Mouse (Mus musculus): ENCODE measurements around the gene Sf3b5.

DNA sequence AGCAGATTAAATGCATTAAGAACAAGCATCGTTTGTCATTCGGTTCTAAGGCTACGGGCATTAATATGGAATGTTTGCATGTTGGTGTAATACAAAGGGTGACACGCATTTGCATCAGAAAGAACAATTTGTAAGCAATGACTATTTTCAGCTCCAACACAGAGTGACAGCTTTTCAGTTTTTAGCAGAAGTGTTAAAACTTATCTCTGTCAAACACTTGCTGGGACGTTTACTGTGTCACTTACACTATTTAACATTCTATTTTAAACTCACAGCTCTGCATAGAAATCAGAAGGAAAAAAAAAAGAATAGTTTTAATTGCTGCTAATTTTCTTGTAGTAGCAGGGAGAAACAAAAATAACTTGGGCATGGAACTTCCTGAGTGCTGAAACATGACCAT, 18.7 kb upstream of the Sf3b5 start:
- TF ChIP-seq CTCF (IDR thresholded peaks at IDR 0.05; ENCODE audit: low read depth, low read length): no peak
- no peak for TF ChIP-seq POLR2A (IDR thresholded peaks at IDR 0.05; ENCODE audit: extremely low read depth, insufficient read depth, low read length)

All from liver, adult 2 months (tissue).